Mouse (Mus musculus) ES-E14 (cell line): ENCODE results near the gene Rbmxl1. TPM values are rescaled to one million over a fixed set of nuclear protein-coding genes. Genes with fewer than 3 reads are reported as not detected.
A peak's percentile ranks its signal among the peaks of the same experiment; 100 is the strongest.
"Not testable (repeated sequence)": the region's sequence is repeated elsewhere in the genome, so short reads cannot be mapped to it uniquely, and the experiment has no call there.

Experiments used
- DNase-seq: peaks from one replicate; pipeline ENCODE4 v3.0.0-alpha.2; 2013; ENCODE audit warnings: low read depth, low spot score
- H3K27ac ChIP-seq: 2 replicates; pipeline ENCODE4 v1.5.1; 2012; ENCODE audit warnings: low read depth, mild to moderate bottlenecking, low read length, moderate library complexity, mixed read lengths; ENCODE audit not compliant: poor library complexity, insufficient read depth, severe bottlenecking
- H3K36me3 ChIP-seq: 2 replicates; pipeline ENCODE4 v1.6.1; 2012; ENCODE audit warnings: mild to moderate bottlenecking, low read length, moderate library complexity, mixed read lengths; ENCODE audit not compliant: control insufficient read depth, poor library complexity, insufficient read depth, severe bottlenecking
- H3K4me1 ChIP-seq, 2 experiments: fragments of 150-350 bp in 1 of 2; sonication (generic) in 1 of 2; 2 replicates each; pipeline ENCODE4 v1.6.1; 2012; ENCODE audit warnings: low read length in 2 of 2, mild to moderate bottlenecking in 1 of 2, mixed read lengths in 1 of 2; ENCODE audit not compliant: control insufficient read depth in 2 of 2, insufficient read depth in 2 of 2, poor library complexity in 1 of 2
- H3K4me3 ChIP-seq, 2 experiments: fragments of 150-350 bp in 1 of 2; sonication (generic) in 1 of 2; 2 replicates each; pipeline ENCODE4 v1.5.1; 2012; ENCODE audit warnings: low read length in 2 of 2, low read depth in 1 of 2, mild to moderate bottlenecking in 1 of 2, mixed read lengths in 1 of 2; ENCODE audit not compliant: insufficient read depth in 1 of 2, poor library complexity in 1 of 2, severe bottlenecking in 1 of 2
- H3K9ac ChIP-seq: 2 replicates; pipeline ENCODE4 v1.6.1; 2012; ENCODE audit warnings: low read depth, mild to moderate bottlenecking, low read length, mixed read lengths; ENCODE audit not compliant: poor library complexity, insufficient read depth, severe bottlenecking
- H3K9me3 ChIP-seq: fragments of 150-350 bp; sonication (generic); 2 replicates; pipeline ENCODE4 v1.6.1; 2012; ENCODE audit warnings: low read depth, mild to moderate bottlenecking, low read length; ENCODE audit not compliant: control insufficient read depth, insufficient read depth
- CHD2 ChIP-seq: IDR thresholded peaks from 2 replicates; pipeline ENCODE4 v1.6.1; 2014; ENCODE audit warnings: mild to moderate bottlenecking, low read depth, low read length, inconsistent platforms
- HCFC1 ChIP-seq: IDR thresholded peaks from 2 replicates; pipeline ENCODE4 v1.6.1; 2012; ENCODE audit warnings: low read length, inconsistent platforms, borderline replicate concordance; ENCODE audit not compliant: insufficient read depth
- MAFK ChIP-seq: IDR thresholded peaks from 2 replicates; pipeline ENCODE4 v1.6.1; 2014; ENCODE audit warnings: mild to moderate bottlenecking, low read depth, low read length, inconsistent platforms; ENCODE audit not compliant: insufficient read depth
- ZC3H11A ChIP-seq: IDR thresholded peaks from 2 replicates; pipeline ENCODE4 v1.6.1; 2012; ENCODE audit warnings: low read depth, mild to moderate bottlenecking, inconsistent platforms, low read length, borderline replicate concordance
- ZNF384 ChIP-seq: IDR thresholded peaks from 2 replicates; pipeline ENCODE4 v1.6.1; 2012; ENCODE audit warnings: low read depth, low read length, inconsistent platforms
- in situ Hi-C, 2 experiments: fragments of 600-800 bp; cut with MboI; formaldehyde crosslinking; loops; one replicate each; pipeline ENCODE4 v1.15.1; 2025; ENCODE audit warnings: low sequenced_read_pairs in 2 of 2, inconsistent platforms in 1 of 2; ENCODE audit not compliant: unreplicated experiment in 2 of 2
- total RNA-seq: library from RNA; depleted of rRNA; stranded (reverse); fragments of 300-350 nt; gene quantifications from 2 replicates; pipeline ENCODE4 v1.2.3, GENCODE M21; 2012

Rbmxl1 gene
- total RNA-seq, 1 experiment, result 124 TPM

- no peak for TF ChIP-seq ZC3H11A
- no peak for TF ChIP-seq ZNF384
- no peak for TF ChIP-seq HCFC1
- no peak for TF ChIP-seq CHD2
- no peak for TF ChIP-seq MAFK
- Histone ChIP-seq H3K27ac (no peak overlapping the region), H3K9me3 (no peaks in the 10 kb centered on the region), H3K4me1 (peaks cover 4 to 8% of the 10 kb centered on the region in 2 experiments; a peak in 3 of 4 replicates), H3K4me3 (no peak overlapping the region), H3K9ac (no peak overlapping the region), H3K36me3 (peaks cover 7% of the 10 kb centered on the region; the same call in 1 of the 2 replicates)
- DNase-seq, result no peak
- in situ Hi-C loops, result no loop called here
These were observed 41.5 kb upstream of the Rbmxl1 start for GRCm38 (mm10) chr8:78549971-78550751.

DNA sequence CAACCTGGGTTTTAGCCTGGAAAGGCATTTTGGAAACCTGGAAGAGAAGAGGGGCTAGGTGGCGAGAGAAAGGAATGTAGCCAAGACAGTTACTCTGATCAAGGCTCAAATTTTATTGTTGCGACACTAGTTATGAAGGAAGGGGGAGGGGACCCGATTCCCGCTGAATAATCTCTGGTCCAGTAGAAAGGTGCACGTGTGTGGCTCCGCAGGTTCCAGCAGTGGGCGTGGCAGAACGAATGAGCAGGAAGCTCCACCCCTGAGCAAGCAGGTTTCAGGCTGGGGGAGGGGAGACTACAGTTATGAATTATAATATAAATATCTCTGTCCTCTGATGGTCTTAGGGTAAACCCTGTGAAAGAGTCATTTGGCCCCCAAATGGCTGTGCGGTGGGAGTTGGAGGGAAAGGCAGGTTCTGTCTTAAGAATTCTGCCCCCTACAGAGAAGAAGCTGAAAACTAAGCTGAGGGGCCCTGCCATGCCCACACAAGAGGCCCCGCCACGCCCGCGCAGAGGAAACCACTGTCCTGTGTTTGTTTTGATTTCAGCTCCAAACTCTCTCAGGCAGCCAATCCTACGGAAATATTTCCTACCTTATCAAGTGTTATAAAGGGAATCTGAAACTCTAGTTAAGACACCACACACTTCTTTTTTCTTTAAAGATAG lies 36.6 kb upstream of the Rbmxl1 start:
- H3K9ac ChIP-seq, DNase-seq, H3K27ac ChIP-seq, H3K36me3 ChIP-seq, H3K4me3 ChIP-seq, in situ Hi-C loops, H3K9me3 ChIP-seq: not testable (repeated sequence)
- peaks cover 9 to 16% of the 10 kb centered on the region in 2 experiments for H3K4me1 ChIP-seq

DNA sequence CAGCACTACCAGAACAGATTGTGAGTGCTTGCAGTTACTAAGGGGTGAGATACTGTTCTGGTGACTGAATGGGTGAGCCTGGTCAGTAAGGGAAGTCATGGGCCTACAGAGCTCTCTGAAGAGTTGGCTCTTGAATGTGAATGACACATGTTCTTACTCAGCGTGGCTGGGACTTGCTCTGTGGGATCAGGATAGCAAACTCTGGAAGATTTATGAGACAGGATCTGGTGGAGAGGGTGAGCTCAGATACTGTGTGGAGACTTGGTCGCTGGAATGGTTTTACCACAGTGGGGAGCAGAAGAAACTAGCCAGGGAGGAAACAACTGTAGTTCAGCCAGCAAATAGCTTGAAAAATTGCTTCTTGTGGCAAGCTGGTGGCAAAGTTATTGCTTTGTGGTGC lies 35.8 kb upstream of the Rbmxl1 start:
- peaks cover 9 to 16% of the 10 kb centered on the region in 2 experiments for H3K4me1 ChIP-seq
- H3K9ac ChIP-seq, result no peak overlapping the region
- in situ Hi-C loops, result no loop called here
- H3K36me3 ChIP-seq, result peaks cover 7% of the 10 kb centered on the region; the same call in 1 of the 2 replicates
- H3K4me3 ChIP-seq, result no peak overlapping the region
- H3K9me3 ChIP-seq, result no peaks in the 10 kb centered on the region
- no peak for DNase-seq
- no peak overlapping the region; the same call in 1 of the 2 replicates for H3K27ac ChIP-seq
- TF ChIP-seq MAFK (no peak), ZNF384 (no peak), ZC3H11A (no peak), CHD2 (no peak), HCFC1 (no peak)

DNA sequence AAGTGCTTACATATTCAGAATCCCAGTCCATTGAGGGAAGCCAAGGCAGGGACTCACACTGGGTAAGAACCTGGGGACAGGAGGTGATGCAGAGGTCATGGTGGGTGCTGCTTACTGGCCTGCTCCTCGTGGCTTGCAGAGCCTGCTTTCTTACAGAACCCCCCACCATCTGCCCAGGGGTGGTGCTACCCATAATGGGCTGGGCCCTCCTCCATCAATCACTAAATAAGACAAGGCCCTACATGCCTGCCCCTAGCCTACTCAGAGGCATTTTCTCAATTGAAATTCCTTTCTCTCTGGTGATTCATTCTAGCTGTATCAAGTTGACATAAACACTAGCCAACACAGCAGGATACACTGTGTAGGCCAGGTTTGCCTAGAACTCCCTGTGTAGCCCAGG lies 34.9 kb upstream of the Rbmxl1 start:
- Histone ChIP-seq H3K36me3 (peaks cover 7% of the 10 kb centered on the region; the same call in 1 of the 2 replicates), H3K9me3 (no peaks in the 10 kb centered on the region), H3K27ac (peak overlapping the region; percentile 22; the same call in 1 of the 2 replicates), H3K4me1 (peaks cover 10 to 16% of the 10 kb centered on the region in 2 experiments), H3K9ac (no peak overlapping the region), H3K4me3 (no peak overlapping the region)
- no peak for TF ChIP-seq CHD2
- no peak for TF ChIP-seq HCFC1
- no peak for TF ChIP-seq MAFK
- TF ChIP-seq ZC3H11A, result no peak
- TF ChIP-seq ZNF384, result no peak
- no peak for DNase-seq
- in situ Hi-C loops, result no loop called here

- Histone ChIP-seq H3K4me1 (peaks cover 13 to 23% of the 10 kb centered on the region in 2 experiments), H3K27ac (peak overlapping the region; percentile 22; the same call in 1 of the 2 replicates)
- in situ Hi-C loops, H3K9me3 ChIP-seq, H3K4me3 ChIP-seq, H3K36me3 ChIP-seq, DNase-seq, H3K9ac ChIP-seq: not testable (repeated sequence)
These were observed 34.0 kb upstream of the Rbmxl1 start for GRCm38 (mm10) chr8:78542670-78543069.
